Mouse (Mus musculus) liver, adult 2 months (tissue): ENCODE measurements around the gene Rsf1.

ENCODE experiments used
- CTCF ChIP-seq: fragments of 200-500 bp; IDR thresholded peaks from 2 replicates; pipeline ENCODE4 v1.5.1; 2011; ENCODE audit warnings: low read depth, low read length, control low read depth
- POLR2A ChIP-seq: fragments of 200-500 bp; IDR thresholded peaks from 2 replicates; pipeline ENCODE4 v1.6.1; 2011; ENCODE audit warnings: low read length, control low read depth; ENCODE audit not compliant: insufficient read depth; ENCODE audit errors: extremely low read depth

GRCm38 (mm10) chr7:97723646-97724538 lies 144.2 kb downstream of the Rsf1 start:
- no peak for TF ChIP-seq CTCF
- TF ChIP-seq POLR2A = no peak
